Mouse (Mus musculus) kidney, postnatal 4 days (tissue): Measurements from ENCODE around the gene Sorbs1.

Source experiments
- DNase-seq, 2 experiments: peaks; one replicate each; pipeline ENCODE4 v3.0.0; 2021; ENCODE audit warnings: mixed read lengths in 2 of 2

Sorbs1 gene

DNA sequence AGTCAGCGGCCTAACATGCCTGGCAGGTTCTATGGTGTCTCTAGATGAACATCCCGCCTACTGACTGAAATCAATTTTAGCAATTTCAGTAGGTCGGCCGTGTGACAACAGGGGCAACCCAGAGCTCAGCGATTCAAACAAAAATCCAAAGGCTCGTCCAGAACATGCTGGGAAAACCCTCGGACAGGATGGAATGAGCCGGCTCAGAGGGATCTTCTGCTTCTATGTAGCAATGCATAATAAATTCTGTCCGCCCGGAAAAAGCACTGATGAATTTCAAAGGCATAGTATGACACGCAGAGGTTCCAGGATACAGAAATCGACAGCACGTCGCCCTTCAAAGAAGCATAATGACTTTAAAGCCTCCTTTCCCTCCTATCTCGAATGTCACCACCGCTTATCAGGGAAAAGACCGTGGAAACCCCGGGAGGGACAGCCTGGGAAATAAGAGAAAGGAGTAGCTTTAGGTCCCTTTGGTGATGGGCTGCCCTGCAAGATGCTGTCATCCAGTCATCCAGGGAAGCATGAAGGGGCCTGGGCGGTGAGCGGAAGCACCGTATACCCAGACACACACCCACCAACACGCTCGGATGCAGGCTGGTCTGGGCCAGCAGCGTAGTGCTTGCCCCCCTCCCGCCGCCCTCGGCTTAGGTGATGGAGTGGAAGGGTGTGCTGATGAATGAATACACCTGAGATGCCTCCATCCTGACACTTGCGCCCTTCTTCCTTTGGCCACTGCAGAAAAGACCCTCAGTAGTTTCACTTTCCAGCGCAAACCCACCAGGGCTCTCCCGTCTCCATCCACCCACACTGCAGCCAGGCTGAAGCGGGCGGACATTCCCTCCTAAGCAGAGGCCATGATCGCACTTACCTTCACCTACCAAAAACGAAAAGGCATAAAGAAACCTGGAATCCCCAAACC, 818 bp downstream of the Sorbs1 start:
- DNase-seq, result peak; percentile 52 to 68

DNA sequence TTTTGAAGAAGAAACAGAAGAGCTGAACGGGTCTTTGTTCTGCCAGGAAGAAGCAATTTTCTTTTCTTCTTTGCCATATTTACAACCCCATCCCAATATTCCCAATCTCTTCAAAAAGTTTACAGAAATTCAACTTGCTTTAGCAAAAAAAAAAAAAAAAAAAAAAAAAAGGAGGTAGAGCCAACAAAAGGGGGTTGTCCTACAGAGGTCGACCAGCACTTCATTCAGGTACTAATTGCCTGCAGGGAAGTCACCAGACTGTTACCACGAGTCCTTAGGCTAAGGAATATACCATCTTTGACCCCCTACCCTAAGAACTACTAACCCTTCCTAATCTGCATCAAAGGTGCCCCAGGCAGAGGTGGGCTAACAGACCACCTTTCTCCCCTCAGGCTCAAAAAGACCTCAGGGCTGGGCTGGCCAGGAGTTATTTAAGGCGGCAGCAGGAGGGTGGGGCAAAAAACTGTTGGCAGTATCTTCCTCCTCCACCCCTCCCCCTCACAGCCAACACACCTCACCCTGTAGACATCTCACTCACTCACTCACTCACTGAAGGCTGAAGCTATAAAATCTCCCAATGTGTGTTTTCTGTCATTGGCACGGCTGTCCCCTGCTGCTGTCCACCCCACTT, 1.8 kb downstream of the Sorbs1 start:
- peak in 1 of 2 experiments; percentile 17 for DNase-seq

DNA sequence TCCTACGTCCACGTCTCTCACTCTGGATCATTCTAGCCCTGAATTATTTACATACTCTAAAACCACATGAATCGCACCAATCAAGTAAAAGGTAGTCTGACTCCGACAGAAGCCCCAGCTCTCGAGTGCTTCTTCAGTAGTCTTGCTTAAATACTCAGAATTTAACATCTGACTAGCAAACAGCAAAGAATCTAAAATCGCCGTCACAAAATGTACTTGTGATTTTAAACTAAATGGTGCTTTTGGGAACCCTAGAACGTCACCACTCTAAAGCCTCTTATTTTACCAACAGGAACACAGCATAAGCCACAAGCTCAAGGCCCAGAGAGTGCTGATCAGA, 2.5 kb downstream of the Sorbs1 start:
- DNase-seq, result no peak

DNA sequence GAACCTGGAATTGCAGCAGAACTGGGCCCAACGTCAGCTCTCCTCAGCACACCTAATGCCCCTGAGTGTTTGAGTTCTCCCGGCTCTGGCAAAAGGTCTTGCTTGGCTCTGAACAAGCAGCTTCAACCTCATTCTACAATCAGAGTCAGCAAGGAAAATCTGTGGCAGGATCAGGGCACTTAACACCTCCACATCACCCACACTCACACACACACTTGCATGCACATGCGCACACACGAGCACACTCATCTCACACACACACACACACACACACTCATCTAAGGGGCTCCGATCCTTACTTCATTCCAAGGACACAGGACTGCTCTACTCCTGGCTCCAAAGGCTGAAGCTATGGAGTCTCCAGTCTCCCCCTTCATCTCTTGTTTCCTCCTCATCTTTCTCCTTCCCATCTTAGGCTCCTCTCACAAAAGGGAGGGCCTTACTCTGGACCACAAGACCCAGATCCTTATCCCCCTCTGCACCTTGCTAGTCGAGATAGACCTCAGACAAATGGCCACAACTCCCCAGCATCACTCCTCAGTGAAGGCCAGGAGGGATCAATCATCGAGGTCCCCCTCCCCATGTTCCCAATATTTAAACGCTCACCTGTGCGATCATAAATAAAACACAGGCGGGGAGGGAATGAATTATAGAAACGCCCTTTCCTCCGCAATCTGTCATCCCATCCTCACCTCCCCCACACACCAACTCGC, 3.0 kb downstream of the Sorbs1 start:
- DNase-seq, result no peak

DNA sequence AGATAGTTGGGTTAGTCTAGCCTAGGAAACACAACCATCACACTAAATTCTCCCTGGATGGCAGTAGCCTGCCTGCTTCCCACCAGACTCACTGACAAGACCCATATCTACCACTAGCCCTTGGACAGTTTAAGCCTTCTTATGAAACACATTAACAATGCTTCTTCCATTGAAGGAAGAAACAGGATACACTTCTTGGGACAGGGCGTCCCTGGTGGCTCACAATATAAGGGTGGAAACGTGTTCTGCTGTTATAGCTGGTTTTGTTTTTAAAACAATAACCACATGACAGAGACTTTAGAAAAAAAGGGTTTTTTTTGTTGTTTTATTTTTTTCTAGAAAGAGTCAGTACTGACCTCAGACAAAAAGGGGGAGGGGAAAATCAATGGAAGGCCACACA, 4.3 kb downstream of the Sorbs1 start:
- no peak for DNase-seq

DNA sequence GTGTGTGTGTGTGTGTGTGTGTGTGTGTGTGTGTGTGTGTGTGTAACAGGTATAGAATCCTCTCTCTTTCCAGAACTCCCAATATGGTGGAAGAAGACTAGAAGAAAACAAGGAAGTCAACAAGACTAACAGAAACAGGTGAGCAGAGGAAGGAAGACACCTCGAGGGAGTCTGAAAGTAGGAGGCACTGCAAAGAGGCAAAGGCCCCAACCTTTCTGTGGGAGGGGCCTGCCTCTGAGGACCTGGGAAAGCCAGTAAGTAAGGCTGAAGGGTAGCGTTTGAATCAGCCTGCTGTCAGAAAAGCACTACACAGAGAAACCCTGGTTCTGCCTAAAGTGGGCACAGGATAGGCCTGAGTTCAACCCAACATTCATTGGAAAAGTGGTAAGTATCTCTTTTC, 4.7 kb downstream of the Sorbs1 start:
- peak in 1 of 2 experiments; percentile 9 for DNase-seq

DNA sequence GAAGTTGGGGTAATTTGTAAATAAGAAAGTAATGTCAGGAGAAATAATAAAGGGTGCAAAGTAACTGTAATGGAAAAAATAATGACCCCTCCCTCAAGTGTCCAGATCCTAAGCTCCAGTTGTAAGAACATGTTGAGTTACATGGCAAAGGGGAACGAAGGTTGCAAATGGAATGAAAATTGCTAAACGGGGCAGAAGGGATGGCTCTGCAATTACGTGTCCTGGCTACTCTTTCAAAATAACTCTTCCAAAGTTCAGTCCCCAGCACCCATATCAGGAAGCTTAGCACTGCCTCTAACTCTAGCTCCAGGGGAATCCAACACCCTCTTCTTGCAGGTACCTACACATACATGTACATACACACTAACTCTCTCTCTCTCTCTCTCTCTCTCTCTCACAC, 6.6 kb downstream of the Sorbs1 start:
- DNase-seq, result no peak

DNA sequence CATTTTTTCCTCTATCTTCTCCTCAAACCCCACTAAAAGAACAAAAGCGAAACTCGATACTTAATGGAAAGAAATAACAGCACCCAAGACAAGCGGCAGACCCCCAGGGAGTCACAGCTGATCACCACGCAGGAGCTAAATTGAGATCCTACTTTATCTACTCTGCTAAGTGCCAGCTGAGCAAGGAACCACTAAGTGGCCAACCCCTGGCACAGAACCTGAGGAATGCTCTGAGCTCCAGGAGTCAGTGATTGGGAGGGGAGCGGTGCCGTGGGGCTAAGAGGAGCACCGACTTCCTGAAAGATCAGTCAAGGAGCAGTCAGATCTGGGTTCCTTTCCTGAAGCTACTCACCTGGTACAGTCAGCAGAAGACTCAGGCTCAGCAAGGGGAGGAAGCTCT, 9.2 kb downstream of the Sorbs1 start:
- no peak for DNase-seq

DNA sequence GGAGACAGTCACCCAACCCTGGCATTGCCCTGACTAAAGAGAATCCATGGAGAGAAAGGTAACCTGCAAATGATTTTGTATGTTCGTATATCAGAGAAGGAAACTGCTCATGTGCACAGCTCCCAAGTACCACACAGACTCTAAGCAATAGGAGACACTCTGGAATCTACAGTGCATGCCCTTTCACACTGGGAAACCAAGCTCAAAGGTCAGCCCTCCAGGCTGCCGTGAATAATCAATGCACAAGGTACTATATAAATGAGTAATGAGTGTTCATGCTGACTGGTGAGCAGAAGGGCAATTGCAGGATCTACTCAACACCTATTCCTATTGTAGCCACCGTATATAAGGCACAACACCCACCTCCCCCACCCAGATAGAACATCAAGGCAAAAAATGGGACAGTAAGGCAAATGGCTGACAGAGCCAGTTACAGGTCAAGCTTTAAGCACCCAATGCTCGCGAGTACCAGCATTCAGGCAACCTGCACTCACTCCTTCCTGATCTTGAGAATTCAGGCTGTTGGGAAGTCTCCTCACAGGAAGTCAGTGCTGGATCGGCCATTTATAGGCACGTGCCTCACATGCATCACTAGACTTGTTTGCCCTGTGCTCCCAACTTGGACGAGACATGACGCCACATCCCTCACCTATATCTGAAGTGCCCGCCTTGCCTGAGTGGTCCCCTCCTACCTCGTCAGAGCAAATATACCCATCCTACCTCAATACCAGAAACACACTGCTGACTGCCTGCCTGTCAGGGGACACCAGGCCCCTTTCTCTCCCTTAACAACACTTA, 13.4 kb downstream of the Sorbs1 start:
- no peak for DNase-seq

DNA sequence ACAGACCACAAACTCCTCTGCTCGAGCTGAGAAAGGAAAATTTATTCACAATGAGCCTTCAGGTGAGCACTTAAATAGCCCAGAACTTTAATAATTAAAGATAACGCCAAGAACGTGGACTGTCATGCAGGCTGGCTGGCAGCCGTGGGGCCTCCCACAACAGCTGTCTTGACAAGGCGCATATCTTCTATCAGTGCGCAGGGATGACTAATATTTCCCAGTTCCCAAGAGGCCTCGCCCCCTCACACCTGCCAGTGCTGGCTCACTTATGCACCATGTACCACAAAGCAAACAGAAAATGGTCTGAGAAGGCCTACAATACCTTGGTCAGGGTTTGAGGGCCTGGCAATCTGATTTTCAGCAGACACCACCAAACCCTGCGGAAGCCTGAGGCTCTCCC, 14.4 kb downstream of the Sorbs1 start:
- no peak for DNase-seq

DNA sequence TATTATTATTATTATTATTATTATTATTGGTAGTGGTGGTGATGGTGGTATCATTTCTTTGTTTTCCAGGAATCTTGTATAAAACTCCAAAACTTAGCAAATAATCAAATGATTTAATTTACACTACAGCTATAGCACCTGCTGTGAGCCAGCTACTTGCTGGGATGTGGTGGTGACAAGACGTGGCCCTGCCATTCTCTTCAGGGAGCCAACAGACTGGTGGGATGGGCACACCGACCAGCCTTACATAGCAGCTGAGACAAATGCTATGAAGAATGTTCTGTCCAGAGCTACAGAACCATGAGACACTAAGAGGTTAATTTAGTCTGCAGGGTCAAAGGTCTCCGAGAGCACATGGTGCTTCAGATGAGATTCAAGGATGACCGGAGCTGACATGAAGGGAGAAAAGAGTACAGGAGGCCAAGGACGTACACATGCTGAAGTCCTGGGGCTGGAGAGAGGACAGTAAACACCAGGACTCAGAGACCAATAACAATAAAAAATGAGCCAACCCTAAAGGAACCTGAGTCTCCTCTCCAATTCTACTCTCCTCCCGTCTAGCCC, 15.3 kb downstream of the Sorbs1 start:
- DNase-seq, result no peak

DNA sequence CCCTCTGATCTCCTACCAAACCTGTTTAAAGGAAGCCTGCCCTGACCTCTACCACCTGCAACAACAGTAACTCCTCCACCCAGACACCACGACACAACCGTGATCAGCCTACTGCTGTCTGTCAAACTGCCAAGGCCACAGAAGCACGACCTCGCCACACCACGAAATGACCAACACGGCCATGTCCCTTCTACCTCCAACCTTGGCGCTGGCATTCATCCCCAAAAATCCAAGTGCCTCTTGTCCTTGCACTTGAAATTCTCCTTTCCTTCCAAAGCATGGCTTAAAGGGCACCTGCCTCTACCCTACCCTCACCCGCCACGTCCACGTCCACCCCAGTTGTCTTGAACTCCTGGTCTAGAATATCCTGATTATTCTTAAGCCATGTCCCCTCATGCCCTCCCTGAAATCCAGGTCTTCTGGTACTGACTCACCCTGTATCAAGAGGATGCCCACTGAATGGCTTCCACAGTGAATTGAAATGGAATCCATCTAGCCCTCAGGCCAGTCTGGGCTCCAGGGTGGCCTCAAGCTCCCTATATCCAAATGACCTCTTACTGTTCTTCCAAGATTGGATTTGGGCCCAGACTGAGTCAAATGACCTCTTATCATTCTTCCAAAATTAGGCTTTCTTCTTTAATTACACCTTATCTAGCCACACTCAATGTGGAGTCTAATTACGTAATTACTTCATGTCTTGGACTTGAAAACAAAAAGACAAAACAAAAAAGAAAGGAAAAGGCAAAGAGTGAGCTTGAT, 16.9 kb downstream of the Sorbs1 start:
- no peak for DNase-seq

DNA sequence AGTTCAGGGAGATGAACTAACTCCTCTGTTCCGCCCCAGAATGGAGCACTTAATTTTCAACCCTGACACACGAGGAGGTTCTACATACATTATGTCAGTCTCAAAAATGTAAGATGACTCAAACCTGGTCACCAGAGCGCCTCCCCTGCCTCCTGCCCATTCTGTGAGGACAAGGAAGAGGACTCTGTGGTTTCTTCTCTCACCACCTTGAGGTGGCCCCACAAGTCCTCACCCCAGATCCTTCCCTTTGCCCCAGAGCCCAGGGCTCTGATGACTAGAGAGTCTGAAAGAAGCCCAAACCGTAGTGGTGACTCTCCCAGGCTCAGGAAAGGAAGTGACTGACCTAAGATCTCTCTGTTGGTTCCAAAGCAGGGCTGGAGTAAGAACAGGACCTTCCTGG, 17.5 kb downstream of the Sorbs1 start:
- no peak for DNase-seq

DNA sequence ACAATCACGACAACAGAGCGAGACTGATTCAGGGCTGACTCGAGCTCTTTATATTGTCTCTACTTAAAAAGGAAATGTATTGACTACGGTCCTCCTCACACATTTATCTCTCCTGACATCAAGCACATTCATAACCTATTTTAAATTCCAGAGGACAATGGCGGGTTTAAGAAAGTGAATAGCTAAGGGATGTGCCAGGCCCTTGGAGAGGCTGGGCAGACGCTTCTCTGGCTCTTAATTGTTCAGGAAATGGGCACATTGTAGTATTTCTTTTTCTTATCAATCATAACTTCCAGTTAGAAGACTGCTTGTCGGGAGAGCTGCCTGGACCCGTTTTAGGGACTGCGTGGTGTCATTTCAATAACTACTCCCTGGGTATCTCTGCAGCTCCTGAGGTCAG, 20.7 kb downstream of the Sorbs1 start:
- DNase-seq, result no peak

DNA sequence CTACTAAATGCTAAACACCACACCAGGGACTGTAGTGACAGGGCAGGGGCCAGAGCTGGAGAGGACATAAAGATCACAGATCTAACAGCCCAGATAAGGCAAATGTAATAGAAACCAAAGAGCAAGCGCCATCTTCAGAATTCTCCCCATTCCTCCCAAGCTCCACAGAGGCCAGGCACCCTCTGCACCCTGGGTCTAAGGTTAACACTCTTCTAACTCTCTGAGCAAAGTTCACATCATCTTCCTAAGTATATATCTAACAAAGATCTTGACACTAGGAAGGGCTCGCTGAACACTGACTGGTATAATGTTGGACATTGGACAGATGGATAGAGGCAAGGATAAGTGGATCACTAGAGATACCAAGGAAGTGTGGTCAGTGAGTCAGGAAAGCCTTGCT, 22.1 kb downstream of the Sorbs1 start:
- DNase-seq, result no peak

DNA sequence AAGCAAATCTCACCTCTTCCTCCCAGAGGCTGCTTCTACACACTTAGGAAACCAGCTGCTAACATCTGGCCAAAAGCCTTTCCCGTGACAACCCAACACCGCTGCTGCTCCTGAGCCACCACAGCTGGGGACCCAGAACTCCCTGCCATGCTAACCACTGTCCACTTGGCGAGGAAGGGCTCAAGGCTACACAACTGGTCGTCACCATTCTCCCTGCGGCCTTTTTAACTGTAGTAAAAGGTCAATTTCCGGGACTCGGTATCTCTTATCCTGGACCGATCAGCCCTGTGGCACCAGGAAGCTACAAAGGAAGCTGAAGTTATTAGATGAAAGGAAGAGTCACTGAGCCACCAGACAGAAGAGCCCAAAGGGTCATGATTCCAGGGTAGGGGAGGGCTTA, 22.8 kb downstream of the Sorbs1 start:
- peak in 1 of 2 experiments; percentile 54 for DNase-seq

DNA sequence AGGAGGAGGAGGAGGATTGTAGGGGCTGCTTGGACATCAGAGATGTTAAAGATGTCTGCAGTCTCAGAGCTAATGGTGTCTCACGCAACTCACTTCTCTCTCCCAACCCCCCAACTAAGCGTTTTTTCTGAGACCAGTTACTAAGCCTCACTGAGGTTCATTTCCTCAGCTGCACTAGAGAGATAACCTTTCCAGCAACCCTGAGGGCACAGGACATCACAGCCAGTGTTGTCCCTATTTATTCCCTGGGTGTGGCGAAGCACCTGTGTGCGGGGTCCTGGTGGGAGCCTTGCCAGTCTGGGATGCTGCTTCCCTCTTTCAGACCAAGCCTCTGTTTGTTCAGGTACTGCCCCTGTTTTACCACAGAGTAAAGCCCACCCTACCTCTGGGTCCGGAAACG, 23.9 kb downstream of the Sorbs1 start:
- no peak for DNase-seq

DNA sequence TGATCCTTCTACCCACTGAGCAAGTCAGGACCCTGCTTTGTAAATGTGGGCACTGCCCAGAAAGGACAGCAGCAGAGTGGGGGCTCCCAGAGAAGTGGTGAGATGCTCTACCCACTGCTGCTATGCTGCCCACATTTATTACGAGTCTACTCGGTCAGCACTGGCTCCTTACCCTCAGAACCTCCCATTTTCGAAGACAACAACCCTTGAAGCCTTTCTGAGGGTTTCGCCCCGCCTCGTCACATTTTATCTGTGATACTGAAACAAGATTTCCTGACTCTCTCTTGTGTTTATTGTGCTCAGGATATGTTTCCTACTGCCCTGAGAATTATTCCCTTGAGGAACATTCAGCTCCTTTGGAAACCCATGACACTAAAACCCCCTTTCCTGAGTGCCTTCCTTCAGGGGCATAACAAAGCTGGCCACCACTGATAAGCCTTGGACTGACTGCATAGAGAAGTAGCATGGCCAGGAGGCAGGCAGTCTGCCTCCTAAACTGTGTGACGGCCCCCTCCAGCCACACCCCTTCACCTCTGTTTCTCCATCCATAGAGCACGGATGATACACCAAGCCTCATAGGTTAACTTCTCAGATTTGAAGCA, 24.6 kb downstream of the Sorbs1 start:
- DNase-seq, result no peak

DNA sequence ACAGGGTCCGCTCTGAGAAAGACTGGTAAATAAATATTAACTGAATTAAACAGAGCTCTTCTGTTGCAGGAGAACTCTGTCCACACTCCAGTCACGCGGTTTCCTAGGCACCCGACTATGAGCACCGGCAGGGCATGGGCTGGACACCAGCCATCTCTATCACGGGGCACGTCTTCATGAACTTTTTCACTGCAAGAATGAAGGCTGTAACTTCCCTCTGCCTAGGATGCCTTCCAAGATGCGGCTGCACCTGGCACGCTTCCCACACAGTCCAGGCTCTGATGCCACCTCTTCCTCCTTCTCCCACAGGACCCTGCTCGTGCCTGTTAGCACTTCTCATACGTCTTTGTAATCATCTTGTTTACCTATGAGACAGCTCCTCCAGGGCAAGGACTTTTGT, 26.0 kb downstream of the Sorbs1 start:
- peak; percentile 69 to 79 for DNase-seq

DNA sequence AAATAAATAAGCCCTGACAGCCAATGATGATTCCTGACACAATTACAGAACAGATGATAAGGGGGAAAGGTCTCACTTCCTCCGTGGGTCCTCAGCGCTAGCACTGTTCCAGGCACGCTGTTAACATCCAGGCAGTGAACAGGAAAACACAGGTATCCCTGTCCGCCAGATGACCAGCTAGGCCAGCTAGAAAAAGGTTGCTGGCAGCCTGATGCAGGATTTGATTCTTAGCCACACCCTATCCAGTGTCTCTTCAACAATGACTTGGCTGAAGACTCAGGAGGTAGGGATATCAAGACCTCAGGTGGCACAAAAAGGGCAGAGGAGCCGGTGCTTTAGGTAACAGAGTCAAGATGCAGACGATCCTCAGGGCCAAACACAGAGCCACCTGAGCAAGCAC, 32.5 kb downstream of the Sorbs1 start:
- no peak for DNase-seq

DNA sequence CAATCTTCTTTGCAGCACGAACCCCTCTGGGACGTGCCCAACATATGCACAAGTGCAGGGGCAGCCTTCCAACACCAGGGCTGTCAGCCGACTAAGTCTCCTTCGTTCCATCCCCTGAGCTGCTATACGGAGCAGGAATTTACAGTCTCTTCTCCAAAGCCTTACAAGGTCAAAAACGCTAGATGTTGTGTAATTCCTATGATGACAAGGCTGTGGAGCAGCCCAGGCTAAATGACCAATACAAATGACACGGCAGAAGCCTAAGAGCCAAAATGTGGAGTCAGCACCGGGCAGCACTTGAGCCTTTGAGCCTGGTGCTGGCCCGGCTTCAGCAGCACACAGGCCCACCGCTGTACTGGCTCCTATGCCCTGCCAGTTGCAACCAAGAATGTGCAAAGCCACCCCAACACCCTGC, 35.4 kb downstream of the Sorbs1 start:
- DNase-seq, result peak in 1 of 2 experiments; percentile 37
